Mouse (Mus musculus): Measurements from ENCODE around the gene Mdm2. TPM values are rescaled to one million over a fixed set of nuclear protein-coding genes. Genes with fewer than 3 reads are reported as not detected.
"Not testable (repeated sequence)": the region's sequence is repeated elsewhere in the genome, so short reads cannot be mapped to it uniquely, and the experiment has no call there.

Mdm2 gene
- polyA plus RNA-seq, 1 experiment from 2014 or later, result 19.5 TPM

GRCm38 (mm10) chr10:117747711-117748110 lies 37.2 kb upstream of the Mdm2 start:
- Histone ChIP-seq H3K27me3 (peaks cover 4% of the 10 kb centered on the region; the same call in 1 of the 2 replicates), H3K4me1 (replicated peaks) (peaks cover 20% of the 10 kb centered on the region), H3K9me3 (replicated peaks) (no peaks in the 10 kb centered on the region), H3K4me3 (replicated peaks) (no peak overlapping the region), H3K27ac (replicated peaks) (no peak overlapping the region), H3K4me2 (no peak overlapping the region), H3K9ac (no peak overlapping the region), H3K36me3 (replicated peaks) (peaks cover 44% of the 10 kb centered on the region)
- no peak for ATAC-seq (ENCODE audit: insufficient read depth)
- WGBS (ENCODE audit: insufficient replicate concordance), result 81% methylated on average over 7 of the region's 7 CpGs

- Histone ChIP-seq H3K4me1 (replicated peaks) (peaks cover 20% of the 10 kb centered on the region), H3K27me3 (peaks cover 4% of the 10 kb centered on the region; the same call in 1 of the 2 replicates), H3K4me2 (peak within 1 kb of the TSS; percentile 83), H3K36me3 (replicated peaks) (peaks cover 31% of the 10 kb centered on the region), H3K27ac (replicated peaks) (peak within 1 kb of the TSS; percentile 64), H3K4me3 (replicated peaks) (peak within 1 kb of the TSS; percentile 55), H3K9ac (peak within 1 kb of the TSS; percentile 49; the same call in 1 of the 2 replicates), H3K9me3 (replicated peaks) (no peaks in the 10 kb centered on the region)
- 12% methylated on average over 46 of the region's 46 CpGs for WGBS (ENCODE audit: insufficient replicate concordance)
- peak; percentile 97 for ATAC-seq (ENCODE audit: insufficient read depth)
Observed at GRCm38 (mm10) chr10:117746297-117746883, 35.8 kb upstream of the Mdm2 start, which contains the start of gene Slc35e3. TSS of gene Slc35e3 (minus strand) at chr10:117746365.

GRCm38 (mm10) chr10:117745570-117746296 lies 35.2 kb upstream of the Mdm2 start:
- Histone ChIP-seq H3K4me1 (replicated peaks) (peaks cover 20% of the 10 kb centered on the region), H3K9ac (peak overlapping the region; percentile 49; the same call in 1 of the 2 replicates), H3K4me2 (peak overlapping the region; percentile 83), H3K4me3 (replicated peaks) (peak overlapping the region; percentile 55), H3K36me3 (replicated peaks) (peaks cover 25% of the 10 kb centered on the region)
- H3K9me3 ChIP-seq (replicated peaks); H3K27ac ChIP-seq (replicated peaks); H3K27me3 ChIP-seq: not testable (repeated sequence)
- WGBS (ENCODE audit: insufficient replicate concordance), result under 1% methylated on average over 25 of the region's 46 CpGs
- peak; percentile 20 for ATAC-seq (ENCODE audit: insufficient read depth)

GRCm38 (mm10) chr10:117743917-117744316 lies 33.4 kb upstream of the Mdm2 start:
- no peak overlapping the region for H3K27ac ChIP-seq (replicated peaks)
- peaks cover 4% of the 10 kb centered on the region; the same call in 1 of the 2 replicates for H3K27me3 ChIP-seq
- H3K4me3 ChIP-seq (replicated peaks), result no peak overlapping the region
- ATAC-seq (ENCODE audit: insufficient read depth), result no peak
- 67% methylated on average over 4 of the region's 4 CpGs for WGBS (ENCODE audit: insufficient replicate concordance)
- H3K9me3 ChIP-seq (replicated peaks), result no peaks in the 10 kb centered on the region
- peaks cover 8% of the 10 kb centered on the region for H3K36me3 ChIP-seq (replicated peaks)
- no peak overlapping the region for H3K9ac ChIP-seq
- H3K4me1 ChIP-seq (replicated peaks), result peaks cover 21% of the 10 kb centered on the region
- H3K4me2 ChIP-seq, result no peak overlapping the region

- no peak for ATAC-seq (ENCODE audit: insufficient read depth)
- H3K9ac ChIP-seq, result no peak overlapping the region
- peaks cover 4% of the 10 kb centered on the region; the same call in 1 of the 2 replicates for H3K27me3 ChIP-seq
- H3K4me3 ChIP-seq (replicated peaks), result no peak overlapping the region
- WGBS (ENCODE audit: insufficient replicate concordance), result 45% methylated on average over 2 of the region's 2 CpGs
- H3K9me3 ChIP-seq (replicated peaks), result no peaks in the 10 kb centered on the region
- H3K27ac ChIP-seq (replicated peaks), result no peak overlapping the region
- H3K4me1 ChIP-seq (replicated peaks), result peaks cover 28% of the 10 kb centered on the region
- peaks cover 2% of the 10 kb centered on the region; the same call in 1 of the 2 replicates for H3K36me3 ChIP-seq (replicated peaks)
- H3K4me2 ChIP-seq, result no peak overlapping the region
Observed at GRCm38 (mm10) chr10:117743182-117743581, 32.6 kb upstream of the Mdm2 start.

GRCm38 (mm10) chr10:117742618-117743017 lies 32.1 kb upstream of the Mdm2 start:
- WGBS (ENCODE audit: insufficient replicate concordance), result 74% methylated on average over 4 of the region's 4 CpGs
- Histone ChIP-seq H3K36me3 (replicated peaks) (no peaks in the 10 kb centered on the region), H3K4me3 (replicated peaks) (no peak overlapping the region), H3K4me1 (replicated peaks) (peaks cover 28% of the 10 kb centered on the region), H3K4me2 (no peak overlapping the region), H3K27ac (replicated peaks) (no peak overlapping the region), H3K9me3 (replicated peaks) (no peaks in the 10 kb centered on the region), H3K27me3 (peaks cover 4% of the 10 kb centered on the region; the same call in 1 of the 2 replicates), H3K9ac (no peak overlapping the region)
- ATAC-seq (ENCODE audit: insufficient read depth), result no peak

GRCm38 (mm10) chr10:117741698-117742475 lies 31.3 kb upstream of the Mdm2 start:
- no peak for ATAC-seq (ENCODE audit: insufficient read depth)
- Histone ChIP-seq H3K9me3 (replicated peaks) (no peaks in the 10 kb centered on the region), H3K36me3 (replicated peaks) (no peaks in the 10 kb centered on the region), H3K9ac (no peak overlapping the region), H3K4me1 (replicated peaks) (peaks cover 21% of the 10 kb centered on the region), H3K27me3 (peaks cover 4% of the 10 kb centered on the region; the same call in 1 of the 2 replicates), H3K4me3 (replicated peaks) (no peak overlapping the region), H3K27ac (replicated peaks) (no peak overlapping the region), H3K4me2 (no peak overlapping the region)
- WGBS (ENCODE audit: insufficient replicate concordance), result 78% methylated on average over 15 of the region's 15 CpGs

GRCm38 (mm10) chr10:117740921-117741320 lies 30.4 kb upstream of the Mdm2 start:
- Histone ChIP-seq H3K4me1 (replicated peaks) (peaks cover 17% of the 10 kb centered on the region), H3K4me3 (replicated peaks) (no peak overlapping the region), H3K27ac (replicated peaks) (no peak overlapping the region), H3K36me3 (replicated peaks) (no peaks in the 10 kb centered on the region), H3K27me3 (peaks cover 4% of the 10 kb centered on the region; the same call in 1 of the 2 replicates), H3K9ac (no peak overlapping the region), H3K4me2 (no peak overlapping the region), H3K9me3 (replicated peaks) (no peaks in the 10 kb centered on the region)
- WGBS (ENCODE audit: insufficient replicate concordance), result 72% methylated on average over 9 of the region's 9 CpGs
- no peak for ATAC-seq (ENCODE audit: insufficient read depth)

GRCm38 (mm10) chr10:117740171-117740570 lies 29.6 kb upstream of the Mdm2 start:
- 78% methylated on average over 10 of the region's 10 CpGs for WGBS (ENCODE audit: insufficient replicate concordance)
- no peak for ATAC-seq (ENCODE audit: insufficient read depth)

GRCm38 (mm10) chr10:117739648-117739948 lies 29.0 kb upstream of the Mdm2 start:
- H3K27me3 ChIP-seq, result no peaks in the 10 kb centered on the region
- H3K4me3 ChIP-seq (replicated peaks), result no peak overlapping the region
- H3K36me3 ChIP-seq (replicated peaks), result no peaks in the 10 kb centered on the region
- H3K4me2 ChIP-seq, result no peak overlapping the region
- no peaks in the 10 kb centered on the region for H3K9me3 ChIP-seq (replicated peaks)
- H3K9ac ChIP-seq, result no peak overlapping the region
- no peak overlapping the region for H3K27ac ChIP-seq (replicated peaks)
- ATAC-seq (ENCODE audit: insufficient read depth), result no peak
- peaks cover 10% of the 10 kb centered on the region for H3K4me1 ChIP-seq (replicated peaks)
- WGBS (ENCODE audit: insufficient replicate concordance), result 82% methylated on average over 6 of the region's 6 CpGs

More at GRCm38 (mm10) chr10:117740171-117740570, 29.6 kb upstream of the Mdm2 start:
- Histone ChIP-seq H3K9me3 (replicated peaks) (no peaks in the 10 kb centered on the region), H3K4me1 (replicated peaks) (peaks cover 13% of the 10 kb centered on the region), H3K4me2 (no peak overlapping the region), H3K9ac (no peak overlapping the region), H3K27ac (replicated peaks) (no peak overlapping the region), H3K36me3 (replicated peaks) (no peaks in the 10 kb centered on the region), H3K27me3 (peaks cover under 1% of the 10 kb centered on the region; the same call in 1 of the 2 replicates), H3K4me3 (replicated peaks) (no peak overlapping the region)
